Mouse (Mus musculus) forebrain, embryonic 11.5 days (tissue): ENCODE results near the gene Ddx3x. TPM values are rescaled to one million over a fixed set of nuclear protein-coding genes. Genes with fewer than 3 reads are reported as not detected.

ENCODE experiments used
- ATAC-seq: fragments of 200-750 bp; cut with Nextera tagmentation; replicated peaks from 2 replicates; pipeline ENCODE4 v1.8.0; 2017; ENCODE audit warnings: moderate TSS enrichment; ENCODE audit not compliant: low FRiP score
- DNase-seq: peaks from one replicate; pipeline ENCODE4 v3.0.0-alpha.2; 2017; ENCODE audit warnings: low spot score
- H3K27ac ChIP-seq: fragments of 300-500 bp; sonication (generic); 2 replicates; pipeline ENCODE4 v1.5.1; 2014; ENCODE audit warnings: low read depth, low read length
- H3K27me3 ChIP-seq: fragments of 300-500 bp; sonication (generic); 2 replicates; pipeline ENCODE4 v1.6.1; 2014; ENCODE audit warnings: mild to moderate bottlenecking, low read length, mixed read lengths; ENCODE audit not compliant: control insufficient read depth, insufficient read depth
- H3K36me3 ChIP-seq: fragments of 300-500 bp; sonication (generic); 2 replicates; pipeline ENCODE4 v1.6.1; 2014; ENCODE audit warnings: mild to moderate bottlenecking, low read length, moderate library complexity, mixed read lengths; ENCODE audit not compliant: control insufficient read depth, insufficient read depth
- H3K4me1 ChIP-seq: fragments of 300-500 bp; sonication (generic); replicated peaks from 2 replicates; pipeline ENCODE4 v1.6.1; 2014; ENCODE audit warnings: low read length, mixed read lengths; ENCODE audit not compliant: control insufficient read depth, insufficient read depth
- H3K4me2 ChIP-seq: fragments of 300-500 bp; sonication (generic); 2 replicates; pipeline ENCODE4 v1.6.1; 2014; ENCODE audit warnings: low read depth, mild to moderate bottlenecking, low read length, moderate library complexity, mixed read lengths; ENCODE audit not compliant: severe bottlenecking
- H3K4me3 ChIP-seq: fragments of 300-500 bp; sonication (generic); 2 replicates; pipeline ENCODE4 v1.5.1; 2014; ENCODE audit warnings: low read depth, low read length
- H3K9ac ChIP-seq: fragments of 300-500 bp; sonication (generic); 2 replicates; pipeline ENCODE4 v1.6.1; 2014; ENCODE audit warnings: low read length
- H3K9me3 ChIP-seq: fragments of 300-500 bp; sonication (generic); 2 replicates; pipeline ENCODE4 v1.6.1; 2016; ENCODE audit warnings: low read length, mixed read lengths; ENCODE audit not compliant: control insufficient read depth
- WGBS: fragments of 180-500 bp; shearing (Covaris S2); extraction: QIAGEN DNeasy Blood & Tissue Kit; methylation state at CpG from one replicate; pipeline ENCODE4 v1.1.7; 2014; 5-methylcytosine and 5-hydroxymethylcytosine counted together
- polyA plus RNA-seq: library from polyadenylated mRNA; unstranded; fragments of >200 nt; fragmentation: Nextera tagmentation; extraction: Ambion mirVana; gene quantifications from 2 replicates; pipeline ENCODE4 v1.2.1, GENCODE M21; 2014

The Ddx3x gene
- polyA plus RNA-seq, 1 experiment from 2014 or later: 198 TPM

DNA sequence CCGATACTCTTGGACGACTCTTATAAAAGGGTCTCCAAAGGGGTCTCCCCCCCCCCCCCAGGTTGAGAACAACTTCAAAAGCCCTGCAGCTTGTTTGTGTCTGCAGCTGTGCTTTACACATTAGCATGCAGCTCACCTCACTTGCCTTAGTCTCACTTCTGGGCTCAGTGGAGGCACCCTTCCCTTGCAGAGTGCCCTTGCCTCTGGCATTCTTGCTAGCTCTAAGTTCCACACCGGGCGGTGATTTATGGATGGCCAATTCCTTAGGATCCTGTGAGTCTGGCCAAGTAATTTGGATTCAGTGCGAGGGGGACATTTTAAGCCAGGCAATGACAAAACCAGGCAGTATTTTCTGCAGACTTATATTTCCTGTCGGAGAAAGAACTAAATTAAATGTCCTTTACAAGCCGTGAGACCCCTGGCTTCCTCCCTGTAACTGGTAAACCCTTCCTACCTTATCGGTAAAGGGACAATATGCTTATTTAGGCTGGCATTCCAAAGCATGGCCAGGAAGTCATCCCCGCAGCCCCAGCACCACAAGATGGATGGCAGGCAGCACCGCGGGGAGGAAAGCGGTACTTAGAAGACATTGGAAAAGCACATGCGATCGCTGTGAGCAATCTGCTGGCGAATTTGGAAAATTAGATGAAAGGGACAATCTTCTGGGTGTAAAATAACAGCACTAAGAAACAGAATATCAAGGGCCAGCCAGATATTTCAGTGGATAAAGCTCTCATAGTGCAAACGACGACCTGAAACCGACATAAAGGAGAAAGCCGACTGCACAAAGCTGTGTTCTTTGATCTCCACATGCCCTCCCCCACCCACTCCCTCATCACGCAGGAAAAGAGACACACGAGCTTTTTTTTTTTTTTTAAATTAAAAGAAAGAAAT is 39.1 kb upstream of the Ddx3x start:
- Histone ChIP-seq H3K9me3 (no peaks in the 10 kb centered on the region), H3K9ac (peak overlapping the region; percentile 68), H3K4me3 (peak overlapping the region; percentile 22), H3K36me3 (no peaks in the 10 kb centered on the region), H3K4me1 (no peaks in the 10 kb centered on the region; the same call in 1 of the 2 replicates), H3K27me3 (peaks cover 9% of the 10 kb centered on the region; the same call in 1 of the 2 replicates), H3K4me2 (peak overlapping the region; percentile 56), H3K27ac (peak overlapping the region; percentile 89)
- peak; percentile 47 for ATAC-seq
- WGBS: 7% methylated on average over 21 of the region's 21 CpGs
- peak; percentile 58 for DNase-seq

DNA sequence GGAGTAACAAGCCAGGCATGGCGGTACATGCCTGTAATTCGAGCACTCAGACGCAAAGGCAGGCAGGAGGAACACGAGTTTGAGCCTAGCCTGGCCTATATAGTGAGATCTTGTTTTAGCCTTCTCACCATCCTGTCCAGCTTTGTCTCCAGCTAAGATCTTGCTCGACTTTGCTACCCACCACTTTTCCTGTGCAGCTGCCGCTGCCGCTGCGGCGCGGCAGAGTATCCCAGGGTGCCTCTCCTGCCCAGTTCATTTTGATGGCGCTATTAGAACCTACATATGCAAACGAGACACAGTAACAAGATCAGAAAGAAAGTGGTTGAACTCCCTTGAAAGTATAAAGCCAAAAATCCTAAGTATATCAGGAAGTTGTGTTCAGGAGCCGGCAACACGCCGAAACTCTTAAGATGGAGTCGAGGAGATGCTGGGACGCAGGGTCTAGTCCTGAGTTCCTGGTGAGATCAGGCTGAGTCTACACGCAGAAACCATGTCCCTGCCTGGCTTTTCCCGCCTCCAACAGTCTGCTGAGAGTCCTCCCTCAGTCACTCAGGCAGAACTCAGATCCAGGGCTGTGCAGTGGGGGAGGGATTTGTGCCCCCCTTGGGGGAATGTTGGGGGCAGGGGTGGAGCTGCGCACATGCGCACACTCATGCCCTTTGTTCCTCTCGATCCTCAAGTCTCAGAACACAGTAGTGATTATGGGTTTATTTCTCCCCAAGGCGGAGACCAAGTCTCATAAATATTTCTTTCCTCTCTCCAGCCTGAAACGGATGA is 38.3 kb upstream of the Ddx3x start:
- H3K27me3 ChIP-seq: peaks cover 9% of the 10 kb centered on the region; the same call in 1 of the 2 replicates
- 15% methylated on average over 24 of the region's 24 CpGs for WGBS

DNA sequence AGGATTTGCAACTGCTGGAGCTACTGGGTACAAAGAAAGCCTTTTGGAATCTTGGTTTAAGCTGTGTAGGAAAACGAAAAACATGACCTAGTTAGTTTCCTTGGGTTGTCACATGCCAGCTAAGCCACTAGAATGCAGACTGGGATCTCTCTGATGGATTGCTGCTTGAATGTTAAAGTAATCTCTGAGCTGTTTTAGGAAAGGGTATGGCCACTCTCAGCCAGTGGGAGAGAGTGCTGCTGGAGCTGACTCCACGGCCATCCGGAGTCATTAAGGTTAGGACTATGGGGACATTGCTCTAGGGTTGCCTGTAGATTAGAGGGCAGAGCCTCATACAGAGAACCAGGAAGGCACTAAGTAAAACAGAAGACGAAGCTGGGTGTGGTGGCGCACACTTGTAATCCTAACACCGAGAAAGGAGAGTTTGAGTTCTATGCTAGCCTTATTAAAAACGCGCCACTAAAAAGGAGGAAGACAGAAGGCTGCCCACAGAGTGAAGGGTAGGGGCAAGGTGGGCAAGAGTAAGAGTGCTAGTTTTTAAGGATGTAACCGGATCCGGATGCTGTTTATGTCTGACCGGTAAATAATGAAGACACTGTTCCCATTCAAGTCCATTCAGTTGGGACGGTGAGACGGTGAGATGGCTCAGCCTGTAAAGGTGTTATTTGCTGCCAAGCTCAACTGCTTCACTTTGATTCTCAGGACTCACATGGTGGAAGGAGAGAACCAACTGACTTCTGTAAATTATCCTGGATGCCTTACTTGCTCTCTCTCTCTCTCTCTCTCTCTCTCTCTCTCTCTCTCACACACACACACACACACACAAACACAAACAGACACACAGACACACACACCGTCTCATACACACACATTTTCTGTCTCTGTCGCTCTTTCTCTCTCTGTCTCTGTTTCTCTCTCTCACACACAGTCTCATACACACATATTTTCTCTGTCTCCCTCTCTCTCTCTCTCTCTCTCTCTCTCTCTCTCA is 37.3 kb upstream of the Ddx3x start:
- Histone ChIP-seq H3K27me3 (peaks cover 9% of the 10 kb centered on the region; the same call in 1 of the 2 replicates), H3K4me2 (peak overlapping the region; percentile 56), H3K27ac (peak overlapping the region; percentile 89), H3K4me1 (no peaks in the 10 kb centered on the region; the same call in 1 of the 2 replicates), H3K9ac (peak overlapping the region; percentile 61), H3K36me3 (no peaks in the 10 kb centered on the region), H3K9me3 (no peaks in the 10 kb centered on the region), H3K4me3 (peak overlapping the region; percentile 24)
- peak; percentile 24 for ATAC-seq
- DNase-seq: peak; percentile 53
- WGBS: 31% methylated on average over 15 of the region's 15 CpGs

More for the DNA sequence above, 38.3 kb upstream of the Ddx3x start:
- Histone ChIP-seq H3K36me3 (no peaks in the 10 kb centered on the region), H3K4me2 (peak overlapping the region; percentile 56), H3K4me1 (no peaks in the 10 kb centered on the region; the same call in 1 of the 2 replicates), H3K4me3 (peak overlapping the region; percentile 24), H3K9me3 (no peaks in the 10 kb centered on the region), H3K9ac (peak overlapping the region; percentile 68), H3K27ac (peak overlapping the region; percentile 89)
- ATAC-seq (peak; percentile 95), DNase-seq (peak; percentile 91)

DNA sequence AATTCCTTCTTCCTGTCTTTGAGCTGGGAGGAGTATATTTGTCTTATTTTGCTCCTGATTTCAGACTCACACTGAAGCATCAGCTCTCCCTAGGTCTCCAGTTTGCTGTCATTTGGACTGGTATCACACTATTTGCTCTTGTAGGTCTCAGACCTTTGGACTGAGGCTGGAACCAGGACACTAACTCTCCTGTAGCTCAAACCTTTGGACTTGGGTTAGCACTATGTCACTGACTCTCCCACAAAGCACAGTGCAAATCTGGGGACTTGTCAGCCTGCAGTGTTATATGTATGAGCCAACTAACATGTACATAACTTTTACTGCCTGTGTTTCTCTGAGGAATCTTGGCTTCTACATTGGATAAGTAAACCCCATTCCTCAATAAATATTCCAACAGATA is 36.2 kb upstream of the Ddx3x start:
- ATAC-seq (no peak), DNase-seq (no peak)
- no peaks in the 10 kb centered on the region for H3K36me3 ChIP-seq
- no peaks in the 10 kb centered on the region; the same call in 1 of the 2 replicates for H3K4me1 ChIP-seq
- peaks cover 9% of the 10 kb centered on the region; the same call in 1 of the 2 replicates for H3K27me3 ChIP-seq
- H3K27ac ChIP-seq: no peak overlapping the region
- H3K4me2 ChIP-seq: no peak overlapping the region
- H3K9me3 ChIP-seq: no peaks in the 10 kb centered on the region
- H3K9ac ChIP-seq: no peak overlapping the region
- no peak overlapping the region for H3K4me3 ChIP-seq

DNA sequence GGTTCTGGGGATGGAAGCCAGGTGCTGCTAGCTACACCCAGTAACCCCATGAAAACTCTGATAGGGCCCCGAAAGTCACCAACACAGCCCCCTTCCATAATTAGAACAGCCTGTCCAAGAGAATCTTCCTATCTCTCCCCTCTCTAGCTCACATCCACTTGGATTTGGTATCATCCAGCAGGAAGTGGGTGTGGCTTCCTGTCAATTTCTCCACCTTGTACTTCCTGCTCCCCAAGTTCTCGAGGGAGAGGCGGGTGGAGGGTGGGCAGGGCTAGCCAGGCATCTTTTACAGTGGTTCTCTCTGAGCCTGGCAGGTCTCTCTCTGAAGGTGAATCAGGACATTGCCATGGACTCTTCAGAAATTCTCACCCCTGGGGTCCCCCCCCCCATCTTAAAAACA is 35.7 kb upstream of the Ddx3x start:
- Histone ChIP-seq H3K4me2 (no peak overlapping the region), H3K9me3 (no peaks in the 10 kb centered on the region), H3K36me3 (no peaks in the 10 kb centered on the region), H3K27me3 (peaks cover 9% of the 10 kb centered on the region; the same call in 1 of the 2 replicates), H3K4me1 (no peaks in the 10 kb centered on the region; the same call in 1 of the 2 replicates), H3K9ac (no peak overlapping the region), H3K27ac (no peak overlapping the region), H3K4me3 (no peak overlapping the region)
- DNase-seq (no peak), ATAC-seq (no peak)
- 85% methylated on average over 3 of the region's 3 CpGs for WGBS

DNA sequence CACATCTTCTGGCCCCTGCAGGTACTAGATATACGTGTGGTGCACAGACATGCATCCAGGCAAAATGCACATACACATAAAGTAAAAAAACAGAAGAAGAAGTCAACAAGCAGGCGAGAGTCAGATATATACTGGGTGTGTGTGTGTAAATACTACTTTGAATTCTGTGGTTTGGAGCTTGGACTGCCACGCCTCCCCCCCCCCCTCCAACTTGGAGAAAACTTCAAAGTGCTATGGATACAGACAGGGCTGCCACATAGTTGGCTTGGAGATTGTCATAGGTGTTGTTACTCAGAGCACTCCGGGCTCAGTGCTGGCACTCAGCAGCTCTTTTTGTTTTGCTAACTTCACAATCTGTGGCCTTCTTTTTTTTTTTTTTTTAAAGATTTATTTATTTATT is 29.1 kb upstream of the Ddx3x start:
- Histone ChIP-seq H3K9ac (no peak overlapping the region), H3K4me2 (no peak overlapping the region), H3K27ac (no peak overlapping the region), H3K9me3 (no peaks in the 10 kb centered on the region), H3K4me1 (no peaks in the 10 kb centered on the region), H3K4me3 (no peak overlapping the region), H3K36me3 (no peaks in the 10 kb centered on the region), H3K27me3 (no peaks in the 10 kb centered on the region; the same call in 1 of the 2 replicates)
- 82% methylated on average over 4 of the region's 4 CpGs for WGBS
- no peak for ATAC-seq
- no peak for DNase-seq

DNA sequence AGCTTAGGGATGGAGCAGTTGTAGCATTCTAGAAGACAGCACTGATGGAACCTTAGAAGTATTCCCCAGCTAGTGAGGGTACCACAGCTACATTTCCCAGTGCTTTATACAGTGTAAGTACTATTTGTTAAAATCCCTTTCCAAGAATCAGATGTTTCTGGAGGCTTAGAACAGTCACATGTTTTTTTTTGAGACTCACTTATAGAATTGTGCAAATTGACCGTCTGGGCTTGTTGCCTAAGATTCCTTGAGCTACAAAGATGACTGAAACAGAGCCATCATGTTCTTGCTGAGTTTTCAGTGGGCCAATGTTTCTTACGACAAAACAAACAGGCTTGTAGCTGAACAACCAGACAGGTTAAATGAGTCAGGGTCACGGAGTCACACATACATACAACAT is 26.5 kb upstream of the Ddx3x start:
- H3K27me3 ChIP-seq: no peaks in the 10 kb centered on the region; the same call in 1 of the 2 replicates
- no peaks in the 10 kb centered on the region for H3K4me1 ChIP-seq
- no peak overlapping the region for H3K4me2 ChIP-seq
- H3K9ac ChIP-seq: no peak overlapping the region
- 84% methylated on average over 3 of the region's 3 CpGs for WGBS
- no peaks in the 10 kb centered on the region for H3K36me3 ChIP-seq
- DNase-seq (no peak), ATAC-seq (no peak)
- no peak overlapping the region for H3K27ac ChIP-seq
- H3K4me3 ChIP-seq: no peak overlapping the region
- no peaks in the 10 kb centered on the region for H3K9me3 ChIP-seq
